Mouse (Mus musculus): ENCODE measurements around the gene Arhgap45. TPM values are rescaled to one million over a fixed set of nuclear protein-coding genes. Genes with fewer than 3 reads are reported as not detected.

Gene Arhgap45
- total RNA-seq, 1 experiment from 2014 or later = 6.3 TPM

DNA sequence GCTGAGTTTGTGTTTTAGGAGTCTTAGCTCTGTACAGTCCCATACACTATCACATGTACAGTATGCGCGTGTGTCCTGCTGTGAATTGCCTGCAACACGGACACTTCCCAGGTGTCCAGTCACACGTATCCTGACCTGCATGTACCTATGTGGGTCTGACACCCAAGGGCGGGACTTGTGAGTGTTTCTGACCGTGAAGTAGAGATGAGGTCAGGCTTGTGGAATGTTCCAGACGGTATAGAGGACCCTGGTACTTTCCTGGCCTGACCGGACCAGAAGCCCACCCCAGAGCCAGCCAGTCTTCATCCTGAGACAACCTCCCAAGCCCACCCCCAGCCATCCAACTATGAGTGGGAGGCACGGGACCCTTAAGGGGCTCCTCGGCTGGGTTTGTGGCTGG lies 870 bp upstream of the Arhgap45 start:
- DNase-seq = no peak

DNA sequence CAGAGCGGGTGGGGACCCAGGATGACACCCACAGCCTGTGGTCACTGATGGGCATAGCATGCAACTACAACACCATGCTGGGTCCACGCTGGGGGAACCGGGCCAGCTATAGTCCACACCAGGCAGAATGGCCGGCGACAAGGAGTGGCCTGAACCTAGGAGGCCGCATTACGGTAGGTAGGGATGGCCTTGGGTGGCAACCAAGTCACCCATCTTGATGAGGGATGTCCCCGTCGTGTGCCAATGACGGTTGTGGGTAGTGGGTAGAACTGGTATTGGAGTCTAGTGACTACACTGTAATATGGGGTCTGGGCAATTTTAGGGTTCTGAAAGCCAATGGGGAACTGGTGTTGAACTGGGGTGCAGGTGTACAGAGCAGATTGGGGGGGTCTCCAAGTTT lies 478 bp downstream of the Arhgap45 start:
- DNase-seq = no peak

DNA sequence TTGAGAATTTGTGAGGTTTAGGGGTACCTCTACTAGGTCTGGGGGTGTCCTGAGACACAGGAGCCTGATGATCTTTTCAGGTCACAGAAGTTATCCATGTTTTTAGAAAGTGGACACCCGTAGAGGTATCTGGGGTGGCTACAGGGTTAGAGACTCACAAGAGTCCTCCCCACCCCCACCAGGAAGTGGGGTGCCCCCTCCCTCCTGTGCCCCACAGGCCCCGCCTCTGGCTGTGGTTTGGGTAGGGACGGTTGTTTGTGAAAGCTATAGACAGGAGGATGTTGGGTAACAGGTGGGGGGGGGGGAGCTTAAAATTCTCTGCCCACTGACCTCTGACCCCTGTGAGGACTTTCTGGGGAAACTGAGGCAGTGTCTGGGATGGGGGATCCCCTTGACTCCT lies 908 bp downstream of the Arhgap45 start:
- DNase-seq = peak; percentile 73

DNA sequence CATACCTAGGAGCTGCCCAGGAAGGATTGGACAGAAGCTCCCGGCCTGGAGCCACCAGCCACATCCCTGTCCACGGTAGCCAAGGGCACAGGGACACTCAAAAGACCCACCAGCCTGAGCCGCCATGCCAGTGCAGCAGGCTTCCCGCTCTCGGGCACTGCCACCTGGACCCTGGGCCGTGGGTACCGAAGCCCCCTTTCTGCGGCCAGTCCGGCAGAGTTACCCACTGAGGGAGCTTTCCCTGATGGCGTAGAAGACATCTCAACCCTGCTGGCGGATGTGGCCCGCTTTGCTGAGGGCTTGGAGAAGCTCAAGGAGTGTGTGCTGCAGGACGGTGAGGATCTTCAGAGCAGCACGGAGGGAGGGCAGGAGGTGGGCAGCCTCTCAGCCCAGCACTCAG lies 1.3 kb downstream of the Arhgap45 start:
- no peak for DNase-seq

DNA sequence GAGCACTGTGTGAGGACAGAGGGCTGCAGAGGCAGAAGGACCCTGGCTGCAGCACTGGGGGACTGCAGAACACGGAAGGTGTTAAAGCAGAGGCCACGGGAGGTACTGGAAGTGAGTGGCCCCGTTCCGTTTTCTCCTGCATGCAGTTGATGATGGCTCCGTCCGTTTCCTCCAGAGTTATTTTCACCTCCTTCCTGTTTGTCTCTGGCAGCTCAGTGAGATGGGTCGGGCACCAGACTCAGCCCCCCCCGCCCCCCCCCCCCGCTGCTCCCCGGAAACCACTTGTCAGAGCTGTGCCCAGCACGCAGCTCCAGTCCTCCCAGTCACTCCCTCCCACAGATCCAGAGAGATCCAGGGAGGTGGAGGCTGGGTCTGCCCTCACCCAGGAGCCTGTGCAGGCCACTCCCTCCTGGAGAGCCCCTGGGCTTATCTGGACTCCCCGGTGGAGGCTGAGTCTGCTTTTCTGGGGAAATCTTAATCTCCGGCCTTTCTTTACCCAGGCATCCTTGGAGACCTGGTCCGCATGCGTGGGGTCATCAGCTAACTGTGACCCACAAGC lies 2.4 kb downstream of the Arhgap45 start:
- DNase-seq = peak; percentile 41

DNA sequence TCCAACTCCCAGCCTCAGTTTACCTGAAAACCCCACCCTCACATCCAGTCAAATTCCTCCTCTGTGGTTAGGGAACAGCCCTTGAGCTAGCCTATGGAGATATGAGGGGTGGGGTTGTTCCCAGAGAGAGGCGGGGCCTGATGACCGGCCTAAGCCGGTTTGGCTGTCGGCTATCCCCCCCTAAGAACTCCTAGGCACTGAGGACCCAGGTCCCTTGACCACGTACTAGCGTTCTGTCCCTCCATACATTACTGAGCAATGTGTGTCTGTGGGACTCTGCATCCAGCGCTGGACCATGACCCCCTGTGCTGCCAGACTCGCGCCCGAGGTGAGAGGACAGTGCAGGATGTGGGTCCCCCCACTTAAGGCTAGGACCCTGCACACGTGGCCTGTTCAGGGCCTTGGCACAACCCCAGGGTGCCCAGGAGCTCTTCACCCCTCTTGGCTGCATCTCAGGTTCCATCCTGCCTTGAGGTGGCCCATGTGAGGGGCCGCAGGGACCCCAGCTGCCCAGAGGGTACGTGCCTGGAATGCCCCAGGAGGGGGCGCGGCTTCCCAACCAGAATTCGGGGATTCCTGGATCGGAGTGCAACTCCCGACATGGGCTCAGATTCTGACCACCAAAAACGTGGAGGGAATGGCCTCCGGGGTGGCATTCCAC lies 3.1 kb downstream of the Arhgap45 start:
- DNase-seq = no peak

DNA sequence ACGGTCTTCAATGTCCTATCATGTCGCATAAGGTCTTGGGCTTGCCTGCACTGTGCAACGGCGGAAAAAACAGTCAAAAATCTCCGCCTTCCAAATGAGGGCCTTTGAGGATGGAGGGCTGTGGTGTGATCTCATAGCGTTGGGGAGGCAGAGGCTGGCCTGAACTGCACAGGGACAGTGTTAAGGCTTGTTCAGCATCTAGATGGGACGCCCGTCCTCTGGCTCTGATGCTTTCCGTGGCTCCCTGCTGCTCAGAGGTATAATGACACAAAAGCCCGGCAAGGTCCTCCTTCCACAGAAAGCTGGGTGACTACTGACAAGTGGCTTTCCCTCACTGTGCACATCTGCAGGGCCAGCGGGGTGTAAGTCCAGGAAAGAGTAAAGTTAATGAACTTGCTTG lies 3.7 kb downstream of the Arhgap45 start:
- no peak for DNase-seq

DNA sequence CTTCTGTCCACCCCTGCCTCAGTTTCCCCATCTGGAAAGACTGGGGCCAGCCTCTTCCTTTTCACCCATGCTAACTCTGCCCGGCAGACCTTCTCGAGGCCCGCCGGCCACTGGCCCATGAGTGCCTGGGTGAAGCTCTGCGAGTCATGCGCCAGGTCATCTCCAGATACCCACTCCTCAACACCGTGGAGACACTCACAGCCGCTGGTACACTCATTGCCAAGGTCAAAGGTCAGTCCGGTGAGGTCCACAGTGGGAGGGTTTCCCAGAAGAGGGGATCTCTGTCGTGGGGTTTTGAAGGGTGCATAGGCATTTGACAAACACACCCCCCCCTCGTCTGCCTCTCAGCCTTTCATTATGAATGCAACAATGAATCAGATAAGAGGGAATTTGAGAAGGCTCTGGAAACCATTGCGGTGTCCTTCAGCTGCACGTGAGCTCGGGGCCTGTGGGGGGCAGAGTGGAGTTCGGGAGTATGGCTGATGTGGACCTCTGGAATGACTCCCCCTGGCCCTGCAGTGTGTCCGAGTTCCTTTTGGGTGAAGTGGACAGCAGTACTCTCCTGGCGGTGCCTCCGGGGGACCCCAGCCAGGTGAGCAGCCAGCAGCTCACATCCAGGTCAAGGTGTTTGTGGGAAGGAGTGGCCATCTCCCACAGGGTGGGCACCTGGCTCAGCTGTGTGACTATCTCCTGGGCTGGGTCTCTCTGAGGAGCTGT lies 4.3 kb downstream of the Arhgap45 start:
- DNase-seq = no peak

DNA sequence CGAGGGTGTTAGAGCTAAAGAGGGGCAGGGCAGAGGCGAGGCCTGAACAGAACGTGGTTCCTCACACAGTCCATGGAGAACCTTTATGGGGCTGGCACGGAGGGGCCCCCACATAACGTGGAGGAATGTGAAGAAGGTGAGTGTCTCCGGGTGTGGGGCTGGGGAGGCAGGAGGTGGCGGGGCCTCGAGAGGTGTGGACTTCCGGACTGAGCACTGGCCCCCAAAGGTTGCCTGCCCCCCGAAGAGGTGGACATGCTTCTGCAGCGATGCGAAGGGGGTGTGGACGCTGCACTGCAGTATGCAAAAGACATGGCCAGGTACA lies 4.8 kb downstream of the Arhgap45 start:
- no peak for DNase-seq

DNA sequence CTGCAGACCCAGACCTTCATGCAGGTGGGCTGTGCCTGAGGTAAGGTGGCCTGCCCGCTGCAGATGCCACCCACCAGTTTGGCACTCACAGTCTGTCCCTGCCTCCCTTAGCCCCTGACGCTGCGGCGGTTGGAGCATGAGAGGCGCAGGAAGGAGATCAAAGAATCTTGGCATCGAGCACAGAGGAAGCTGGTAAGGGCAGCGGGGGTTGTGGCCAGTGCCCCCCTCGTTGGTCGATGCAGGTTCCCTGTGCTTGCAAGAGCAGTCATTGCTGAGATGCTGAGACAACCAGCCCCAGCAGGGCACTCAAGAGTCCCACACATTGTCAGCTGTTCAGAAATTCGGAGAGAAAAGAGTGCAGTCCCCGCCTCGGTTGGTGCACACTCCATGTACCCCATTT lies 5.7 kb downstream of the Arhgap45 start:
- no peak for DNase-seq

DNA sequence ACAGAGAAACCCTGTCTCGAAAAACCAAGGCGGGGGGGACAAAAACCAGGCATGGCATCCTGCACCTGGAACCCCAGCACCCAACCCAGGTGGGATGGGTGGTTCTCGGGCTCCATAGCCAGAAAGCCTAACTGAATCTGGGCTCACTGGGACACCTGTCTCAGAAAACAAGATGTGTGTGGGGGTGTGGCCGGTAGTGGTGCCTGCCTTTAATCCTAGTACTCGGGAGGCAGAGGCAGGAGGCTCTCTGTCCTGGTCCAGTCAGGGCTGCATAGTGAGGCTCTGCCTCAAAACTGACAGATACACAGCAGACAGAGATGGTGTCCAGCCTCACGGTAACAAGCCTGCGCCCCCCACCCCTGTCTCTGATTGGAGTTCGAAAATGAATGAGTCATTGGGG lies 6.4 kb downstream of the Arhgap45 start:
- no peak for DNase-seq

DNA sequence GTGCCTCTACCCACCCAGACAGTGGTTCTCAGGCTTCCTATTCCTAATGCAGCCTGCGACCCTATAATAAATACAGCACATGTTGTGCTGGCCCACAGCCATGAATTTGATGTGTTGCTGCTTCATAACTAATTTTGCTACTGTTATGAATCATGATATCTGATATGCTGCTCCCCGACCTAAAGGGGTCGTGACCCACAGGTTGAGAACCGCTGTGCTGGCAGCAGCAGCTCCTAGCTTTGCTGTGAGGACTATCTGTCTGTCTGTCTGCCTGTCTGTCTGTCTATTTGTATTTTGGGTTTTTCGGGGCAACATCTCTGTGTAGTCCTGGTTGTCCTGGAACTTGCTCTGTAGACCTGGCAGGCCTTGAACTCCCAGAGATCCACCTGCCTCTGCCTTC lies 7.3 kb downstream of the Arhgap45 start:
- no peak for DNase-seq

DNA sequence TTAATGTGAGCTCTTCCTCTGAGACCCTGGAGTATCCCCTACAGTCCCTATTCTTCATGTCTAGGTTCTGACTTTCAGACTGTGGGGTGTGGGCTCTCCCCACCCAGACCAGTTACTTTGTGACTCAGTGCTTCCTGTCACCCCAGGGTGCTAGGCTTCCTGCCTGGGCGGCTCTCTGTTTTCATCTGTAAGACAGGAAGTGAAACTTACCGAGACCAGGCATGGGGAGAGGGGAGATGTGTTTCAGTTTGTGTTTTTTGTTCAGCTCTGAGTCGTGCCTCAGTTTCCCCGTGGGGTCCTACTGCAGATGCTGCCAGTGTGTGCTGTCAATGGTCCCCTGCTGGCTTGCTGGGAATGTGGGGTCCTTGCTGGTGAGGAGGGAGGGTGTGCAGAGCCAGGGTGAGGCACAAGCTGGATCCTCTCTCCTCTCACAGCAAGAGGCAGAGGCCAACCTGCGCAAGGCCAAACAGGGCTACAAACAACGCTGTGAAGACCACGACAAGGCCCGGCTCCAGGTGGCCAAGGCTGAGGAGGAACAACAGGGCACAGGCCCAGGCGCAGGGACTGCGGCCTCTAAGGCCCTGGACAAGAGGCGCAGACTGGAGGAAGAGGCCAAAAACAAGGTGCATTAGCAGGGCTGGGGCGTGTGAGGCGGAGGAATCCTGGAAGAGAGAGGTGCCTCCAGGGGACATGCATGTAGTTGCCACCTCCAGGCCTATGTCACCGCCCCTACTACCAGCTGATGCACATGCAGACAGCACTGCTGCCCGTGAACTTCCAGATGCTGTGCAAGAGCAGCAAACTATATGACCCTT lies 8.0 kb downstream of the Arhgap45 start:
- DNase-seq = no peak

DNA sequence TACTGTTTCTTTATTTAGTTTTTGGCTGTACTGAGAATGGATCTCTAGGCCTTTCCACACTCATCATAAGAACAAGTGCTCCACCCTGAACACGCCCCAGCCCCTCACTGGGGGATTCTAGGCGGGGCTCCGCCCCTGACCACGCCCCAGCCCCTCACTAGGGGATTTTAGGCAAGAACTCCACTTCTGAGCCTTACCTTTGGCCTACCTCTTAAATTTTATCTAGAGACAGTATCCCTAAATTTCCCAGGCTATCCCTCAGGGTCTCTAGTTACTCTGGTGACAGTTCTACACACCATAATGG lies 8.5 kb downstream of the Arhgap45 start:
- no peak for DNase-seq

DNA sequence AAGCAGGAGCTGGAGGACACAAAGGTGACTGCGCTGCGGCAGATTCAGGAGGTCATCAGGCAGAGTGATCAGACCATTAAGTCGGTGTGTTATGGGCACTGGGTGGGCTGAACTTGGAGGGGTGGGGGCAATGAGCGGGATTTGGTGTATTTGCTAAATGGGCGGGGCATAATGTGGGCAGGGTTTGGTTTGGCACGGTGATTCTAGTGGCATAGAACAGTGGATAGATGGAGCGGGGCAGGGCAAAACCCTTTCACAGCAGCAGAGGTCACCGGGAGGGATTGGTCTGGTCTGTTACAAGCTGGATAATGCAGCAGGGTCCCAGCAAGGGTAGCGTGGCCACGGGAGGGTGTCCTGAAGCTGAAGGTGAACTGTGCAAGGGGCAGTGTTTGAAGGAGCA lies 9.0 kb downstream of the Arhgap45 start:
- DNase-seq = no peak

DNA sequence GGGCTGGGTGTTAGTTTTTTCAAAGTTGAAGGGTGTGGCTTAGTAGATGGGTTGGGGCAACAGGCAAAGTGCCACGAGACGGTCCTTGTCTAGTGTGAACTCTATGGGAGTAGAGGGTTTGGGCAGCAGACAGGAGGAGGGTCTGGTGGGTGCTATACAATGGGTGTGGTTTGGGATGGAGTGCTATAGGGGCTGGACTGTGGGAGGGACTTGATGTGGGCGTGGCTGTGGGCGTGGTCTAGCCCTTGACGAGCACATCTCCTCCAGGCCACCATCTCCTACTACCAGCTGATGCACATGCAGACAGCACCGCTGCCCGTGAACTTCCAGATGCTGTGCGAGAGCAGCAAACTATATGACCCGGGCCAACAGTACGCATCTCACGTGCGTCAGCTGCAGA lies 9.4 kb downstream of the Arhgap45 start:
- DNase-seq = peak; percentile 47

DNA sequence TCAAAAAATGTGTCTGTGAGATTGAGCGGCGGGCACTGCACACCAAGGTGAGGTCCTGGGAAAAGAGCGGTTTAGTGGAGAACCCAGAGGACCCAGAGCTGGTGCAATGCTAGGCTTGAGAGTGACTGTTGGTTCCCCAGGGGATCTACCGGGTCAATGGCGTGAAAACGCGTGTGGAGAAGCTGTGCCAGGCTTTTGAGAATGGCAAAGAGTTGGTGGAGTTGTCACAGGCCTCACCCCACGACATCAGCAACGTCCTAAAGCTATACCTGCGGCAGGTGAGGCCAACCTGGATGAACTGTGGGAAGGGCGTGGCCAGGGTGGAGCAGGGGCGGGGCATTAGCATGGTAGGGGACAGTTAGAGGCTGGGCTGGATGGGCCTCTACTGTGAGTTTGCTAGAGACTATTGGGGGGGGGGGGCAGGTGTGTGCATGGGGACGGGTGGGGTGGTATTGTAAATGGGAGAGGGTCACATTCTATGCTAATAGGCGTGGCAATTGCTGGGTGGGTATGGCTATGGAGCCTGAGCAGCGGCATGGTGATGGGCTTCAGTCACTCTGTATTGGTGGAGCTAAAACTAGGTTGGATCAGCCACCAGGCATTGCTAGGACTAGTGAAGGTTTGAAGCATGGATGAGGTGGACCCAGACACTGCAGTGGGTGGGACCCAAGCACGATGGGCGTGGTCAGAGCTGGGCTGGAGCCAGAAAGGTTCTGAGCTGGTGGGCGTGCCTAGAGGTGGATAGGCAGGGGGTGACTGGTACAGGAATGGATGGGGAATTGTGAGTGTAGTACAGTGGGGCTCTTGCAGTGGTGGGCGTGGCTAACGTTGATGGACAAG lies 11.4 kb downstream of the Arhgap45 start:
- no peak for DNase-seq

DNA sequence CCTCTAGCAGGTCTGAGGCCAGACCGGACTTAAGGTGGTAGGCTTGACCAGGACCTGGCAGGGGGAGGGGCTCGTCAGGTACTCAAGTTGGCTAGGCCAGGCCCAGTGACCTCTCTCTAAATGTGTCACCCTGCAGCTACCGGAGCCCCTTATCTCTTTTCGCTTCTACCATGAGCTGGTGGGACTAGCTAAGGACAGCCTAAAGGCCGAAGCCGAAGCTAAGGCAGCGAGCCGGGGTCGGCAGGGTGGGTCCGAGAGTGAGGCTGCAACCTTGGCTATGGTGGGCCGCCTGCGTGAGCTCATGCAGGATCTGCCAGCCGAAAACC lies 12.0 kb downstream of the Arhgap45 start:
- no peak for DNase-seq

DNA sequence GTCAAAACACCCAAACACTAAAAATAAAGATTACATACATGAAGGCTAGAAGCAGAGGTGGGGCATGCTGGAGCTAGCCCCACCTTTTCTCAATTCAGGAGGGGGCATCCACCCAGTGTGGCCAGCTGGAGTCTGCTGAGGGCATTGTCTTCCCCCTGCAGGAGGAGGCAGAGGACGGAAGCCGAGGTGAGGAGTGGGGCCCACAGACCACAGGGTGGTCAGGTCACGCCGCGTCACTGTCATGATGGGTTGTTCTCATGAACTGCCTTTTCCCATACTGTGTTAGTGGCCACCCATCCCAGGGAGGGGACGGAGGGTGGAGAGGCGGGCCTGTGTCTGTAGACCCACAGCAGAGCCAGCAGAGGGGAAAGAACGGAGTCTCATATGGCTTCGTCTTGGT lies 13.7 kb downstream of the Arhgap45 start:
- no peak for DNase-seq

DNA sequence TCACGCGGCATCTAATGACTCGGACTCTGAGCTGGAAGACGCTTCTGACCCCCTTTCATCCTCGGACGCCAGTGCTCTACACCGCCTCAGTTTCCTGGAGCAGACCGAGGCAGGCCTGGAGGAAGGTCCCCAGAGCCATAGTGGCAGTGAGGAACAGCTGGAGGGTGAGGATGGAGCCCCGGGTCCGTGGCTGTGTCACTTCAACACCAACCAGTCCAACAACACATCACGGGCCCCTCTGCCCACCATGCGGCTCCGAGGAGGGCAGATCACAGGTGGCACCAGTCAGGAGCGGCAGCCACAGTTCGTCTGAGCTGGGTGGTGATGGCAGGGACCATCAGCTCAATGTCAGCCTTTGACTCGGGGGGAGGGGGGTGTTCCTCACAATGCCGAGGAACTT lies 14.3 kb downstream of the Arhgap45 start:
- DNase-seq = no peak

DNA sequence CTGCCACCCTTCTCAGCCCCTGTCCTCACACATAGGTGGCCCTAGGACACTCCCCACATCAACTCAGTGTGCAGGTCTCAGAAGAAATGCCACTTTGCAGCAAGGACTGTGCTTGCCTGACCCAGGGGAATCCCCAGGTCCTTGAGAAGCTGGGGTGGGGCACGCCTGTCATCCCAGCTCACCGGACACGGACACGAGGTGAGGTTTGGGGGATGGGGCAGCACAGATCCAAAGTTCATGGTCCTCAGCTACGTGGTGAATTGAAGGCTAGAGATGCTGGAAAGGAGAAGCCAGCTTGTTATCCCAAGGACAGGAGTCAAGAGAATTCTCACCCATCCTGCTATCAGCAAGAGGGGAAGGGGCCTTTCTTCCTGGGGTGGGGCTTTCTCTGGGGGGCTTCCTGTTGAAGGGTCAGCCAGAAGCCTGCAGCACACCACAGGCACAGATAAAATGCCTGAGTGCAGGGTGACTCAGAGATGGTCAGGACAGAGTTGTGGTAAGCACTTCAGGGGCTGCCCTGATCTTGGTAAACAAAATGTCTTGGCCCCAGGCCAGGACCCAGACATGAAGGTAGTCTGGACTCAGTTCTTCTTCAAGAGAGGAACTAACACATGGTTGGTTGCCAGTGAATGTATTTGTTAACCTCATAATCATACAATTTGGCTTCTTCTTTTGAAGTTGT lies 16.5 kb downstream of the Arhgap45 start:
- DNase-seq = peak; percentile 88
